Mouse (Mus musculus): ENCODE results near the gene Parp14. TPM values are rescaled to one million over a fixed set of nuclear protein-coding genes. Genes with fewer than 3 reads are reported as not detected.

Parp14 gene
- 10 to 100 TPM; 63.8 to 79.3 TPM for total RNA-seq (2023)

DNA sequence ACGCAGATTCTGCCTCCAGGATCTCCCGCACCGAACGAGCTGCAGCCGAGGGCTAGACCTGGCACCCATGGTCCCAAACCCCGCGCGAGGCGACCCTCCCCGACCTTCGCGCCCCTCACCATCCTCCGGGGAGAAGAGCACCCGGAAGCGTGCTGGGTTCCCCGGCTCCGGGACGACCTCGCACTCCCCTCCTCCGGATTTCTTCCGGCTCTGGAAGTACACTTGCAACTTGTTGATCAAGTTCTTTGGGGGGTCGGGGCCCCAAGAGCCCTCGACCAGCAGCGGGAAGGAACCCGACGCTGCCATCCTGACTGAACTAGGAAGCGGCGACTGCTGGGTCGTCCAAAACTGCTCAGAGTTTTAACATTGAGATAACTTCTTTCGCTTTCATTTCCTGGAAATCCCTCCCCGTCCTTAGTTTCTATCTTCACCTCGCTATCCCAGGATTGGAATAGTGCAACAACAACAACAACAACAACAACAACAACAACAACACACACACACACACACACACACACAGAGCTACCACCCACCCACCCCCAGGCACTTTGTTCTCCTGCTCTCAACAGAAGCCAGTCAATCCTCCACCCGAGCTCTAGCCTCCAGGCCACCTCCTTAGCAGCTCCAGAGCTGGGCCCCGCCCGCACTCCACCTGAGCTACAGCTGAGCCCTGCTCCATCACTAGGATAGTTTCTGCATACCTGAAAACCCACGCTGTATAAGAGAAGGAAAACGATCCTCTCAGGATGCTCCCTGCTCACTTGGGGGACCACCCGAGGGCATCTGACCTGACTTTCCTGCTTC lies at the start of gene Parp14:
Parp14 (minus strand) TSS at position 497 of the 804 bp plus-strand sequence.

Other genes with a start within 250 kb of the Parp14 start
- 10 to 100 TPM in 1 of 2 experiments, 1 to 10 TPM in 1; 9.1 to 11.7 TPM for gene Dirc2, start 102.2 kb downstream of the Parp14 start, total RNA-seq (2023)
- 10 to 100 TPM; 11.2 to 12.7 TPM for gene Hspbap1, start 101.2 kb downstream of the Parp14 start, total RNA-seq (2023)
- 10 to 100 TPM; 56.2 to 60.0 TPM for gene Parp9, start 66.9 kb upstream of the Parp14 start, total RNA-seq (2023)
- 10 to 100 TPM; 38.5 to 40.0 TPM for gene Dtx3l, start 67.6 kb upstream of the Parp14 start, total RNA-seq (2023)
- 10 to 100 TPM; 84.8 to 97.9 TPM for gene Kpna1, start 107.2 kb upstream of the Parp14 start, total RNA-seq (2023)
- 10 to 100 TPM; 16.3 to 20.7 TPM for gene Wdr5b, start 169.6 kb upstream of the Parp14 start, total RNA-seq (2023)
- gene Fam162a, start 200.1 kb upstream of the Parp14 start, total RNA-seq (2023), result 10 to 100 TPM; 29.2 to 44.5 TPM
- gene Ccdc58, start 200.1 kb upstream of the Parp14 start, total RNA-seq (2023), result 10 to 100 TPM; 32.8 to 40.1 TPM